Mouse (Mus musculus) spleen, adult 12 weeks (tissue): ENCODE results near the gene Git2.

Experiments used
- DNase-seq: peaks from one replicate; pipeline ENCODE4 v3.0.0; 2022; ENCODE audit warnings: low spot score

Git2 gene

DNA sequence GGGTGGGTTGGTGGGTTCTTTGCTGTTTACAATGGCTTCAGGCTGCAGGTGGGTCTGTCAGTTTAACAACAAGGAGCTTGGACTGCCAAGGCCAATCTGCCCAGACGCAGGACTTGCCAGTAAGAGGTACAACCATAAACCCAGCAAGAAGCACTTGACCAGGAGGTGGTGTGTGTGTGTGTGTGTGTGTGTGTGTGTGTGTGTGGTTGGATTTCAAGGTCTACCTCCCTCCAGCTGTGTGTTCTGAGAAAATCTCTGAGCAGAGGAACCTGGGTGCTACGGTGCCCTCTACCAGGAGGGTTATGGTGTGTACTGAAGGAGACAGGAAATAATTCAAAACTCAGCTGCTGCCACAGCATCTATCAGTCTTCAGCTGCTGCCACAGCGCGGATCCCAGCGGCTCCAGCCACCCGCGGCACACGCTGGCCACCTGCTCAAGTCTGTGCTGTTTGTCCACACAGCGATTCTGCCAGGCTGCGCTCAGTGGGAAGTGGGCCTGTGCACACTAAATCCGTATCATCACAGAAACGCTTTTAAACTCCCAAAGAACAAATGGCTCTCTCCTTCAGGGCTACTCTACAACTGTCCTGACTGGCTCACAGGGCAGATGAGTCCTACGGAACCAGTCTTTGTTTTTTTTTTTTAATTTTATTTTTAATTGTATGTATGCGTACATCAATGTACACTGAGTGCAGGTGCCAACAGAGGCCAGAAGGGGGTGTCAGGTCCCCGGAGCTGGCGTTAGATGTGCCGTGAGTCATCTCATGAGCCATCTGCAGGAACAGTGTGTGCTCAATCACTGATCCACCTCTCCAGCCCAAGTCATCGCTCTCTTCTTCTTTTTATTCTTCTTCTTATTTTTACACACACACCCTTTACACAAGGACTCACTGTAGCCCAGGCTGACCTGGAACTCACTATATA lies 10.2 kb downstream of the Git2 start:
- no peak for DNase-seq

DNA sequence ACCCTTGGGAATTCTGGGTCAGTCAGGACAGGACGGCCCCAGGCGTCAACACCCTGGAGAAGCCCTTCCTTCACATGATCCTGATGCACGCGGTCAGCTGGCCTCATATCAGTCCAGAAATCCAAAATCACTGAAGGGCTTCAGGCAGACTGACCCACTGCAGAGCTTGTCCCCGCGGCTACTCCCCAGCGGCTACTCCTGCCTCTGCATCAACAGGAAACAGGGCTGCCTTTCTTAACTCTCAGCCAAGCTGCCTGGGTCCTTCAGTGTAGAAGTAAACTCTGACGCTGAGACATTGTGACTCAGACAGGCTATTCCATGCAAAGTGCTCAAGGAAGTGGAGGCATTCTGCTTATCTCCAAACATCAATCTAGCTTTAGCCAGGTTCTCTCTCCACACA lies 13.3 kb downstream of the Git2 start:
- DNase-seq = no peak

DNA sequence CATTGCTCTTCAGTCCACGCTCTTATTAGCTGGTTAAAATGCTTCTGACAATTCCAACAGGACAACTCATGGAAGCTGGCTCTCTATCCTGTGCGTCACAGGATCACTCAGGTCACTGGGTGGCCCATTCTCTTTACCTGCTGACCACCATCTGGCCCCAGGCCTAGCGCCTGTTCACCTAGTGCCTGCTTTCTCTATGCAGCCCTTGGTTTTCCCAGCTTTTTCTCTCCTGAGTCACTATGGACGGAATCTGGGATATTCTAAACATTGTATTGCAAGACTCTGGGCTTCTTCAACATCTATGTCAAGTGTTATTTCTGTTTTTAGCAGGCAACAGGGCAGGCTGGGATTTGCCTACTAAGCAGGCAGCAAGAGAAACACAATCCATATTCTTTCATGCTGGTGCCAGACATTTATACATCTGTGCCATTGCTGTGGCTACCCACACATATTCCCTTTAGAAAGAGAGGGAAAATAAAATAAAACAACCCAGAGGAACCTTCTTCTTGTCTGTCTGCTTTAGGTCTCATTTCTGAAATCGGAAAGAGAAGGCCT lies 15.7 kb downstream of the Git2 start:
- no peak for DNase-seq

DNA sequence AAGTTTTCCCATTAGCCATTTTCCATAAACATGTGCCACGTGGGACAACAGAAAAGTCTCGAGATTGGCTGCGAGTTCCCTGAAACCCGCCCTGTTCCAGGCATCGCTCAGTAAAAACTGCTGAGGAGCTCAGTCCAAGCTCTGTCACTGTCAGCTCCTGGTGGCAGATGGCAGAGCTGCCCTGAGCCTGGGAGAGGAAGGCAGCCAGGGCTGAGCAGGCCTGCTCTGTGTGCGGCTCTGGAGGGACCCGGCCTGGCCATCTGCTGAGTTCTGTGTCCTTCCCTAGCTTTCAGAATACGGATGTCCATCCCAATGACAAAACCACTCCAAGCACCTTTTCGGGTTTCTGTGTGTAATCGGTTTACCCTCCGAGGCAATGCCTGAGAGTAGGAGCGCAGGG lies 21.9 kb downstream of the Git2 start:
- no peak for DNase-seq

DNA sequence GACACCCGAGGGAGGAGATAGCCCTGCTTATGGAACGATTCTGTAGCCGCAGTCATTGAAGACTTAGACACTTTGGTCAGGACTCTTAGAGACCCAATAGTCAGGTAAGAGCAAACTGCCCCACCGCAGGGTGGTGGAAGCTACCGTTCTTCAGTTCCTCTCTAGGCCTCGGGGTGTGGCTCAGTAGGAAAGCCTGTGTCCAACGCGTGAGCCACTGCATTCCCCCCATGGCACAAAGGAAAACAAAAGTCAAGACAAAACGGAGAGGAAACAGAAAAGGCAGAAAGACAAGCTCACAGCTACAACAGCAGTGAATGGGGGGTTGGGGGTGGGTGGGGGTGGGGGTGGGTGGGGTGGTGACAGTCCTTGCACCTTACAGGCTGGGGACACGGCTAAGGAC lies 22.9 kb downstream of the Git2 start:
- DNase-seq = no peak

DNA sequence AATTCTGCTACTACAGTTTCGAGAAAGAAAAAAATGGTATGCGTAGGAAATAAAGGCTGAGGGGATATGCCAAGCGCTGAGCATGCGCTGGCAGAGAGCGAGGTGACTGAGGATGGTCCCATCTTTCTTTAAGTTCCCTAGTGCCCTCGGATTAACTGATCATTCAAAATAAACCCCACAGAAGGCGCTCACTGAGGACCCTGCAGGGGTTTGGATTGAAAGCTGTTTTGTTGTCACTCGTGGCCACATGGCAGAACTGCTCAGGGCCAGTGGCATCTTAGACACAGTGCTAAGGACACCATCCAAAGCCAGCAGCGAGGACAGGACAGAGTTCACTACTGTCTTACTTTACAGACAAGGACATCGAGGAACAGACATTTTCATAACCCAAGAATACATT lies 25.0 kb downstream of the Git2 start:
- DNase-seq = no peak

DNA sequence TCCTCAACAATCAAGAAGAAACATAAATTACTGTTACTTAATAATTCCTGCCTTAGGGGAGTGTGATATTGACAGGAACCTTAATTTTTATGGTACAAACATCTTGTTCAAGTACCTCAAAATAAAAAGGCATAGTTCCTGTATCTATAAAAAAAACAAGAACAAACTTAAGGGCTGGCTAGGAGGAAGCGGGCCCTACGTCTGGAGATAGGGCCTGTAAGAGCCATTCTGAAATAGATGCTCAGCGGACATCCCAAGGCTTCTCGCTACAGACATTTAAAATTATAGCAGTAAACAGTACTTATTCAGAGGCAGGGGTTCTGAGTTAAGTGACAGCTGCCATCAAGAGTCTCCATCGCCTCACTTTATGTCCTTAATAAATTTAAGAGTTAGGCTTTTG lies 27.8 kb downstream of the Git2 start:
- DNase-seq = no peak

DNA sequence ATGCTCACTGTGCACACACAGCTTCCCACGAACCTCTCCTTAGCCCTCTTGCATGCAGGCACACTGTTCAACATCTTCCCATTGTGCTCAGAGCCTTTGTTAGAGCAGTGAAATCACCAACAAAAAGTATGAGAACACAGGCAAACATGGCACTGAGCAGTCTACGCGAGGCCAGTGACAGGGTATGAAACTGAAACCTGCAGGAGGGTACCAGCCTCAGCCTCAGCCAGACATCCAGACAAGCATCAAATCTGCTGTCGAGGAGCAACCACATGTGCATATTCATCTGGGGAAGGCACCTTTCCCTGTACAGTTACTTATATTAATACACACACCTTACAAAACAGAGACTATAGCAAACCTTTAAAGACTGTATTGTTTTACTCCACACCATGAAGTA lies 28.4 kb downstream of the Git2 start:
- no peak for DNase-seq

DNA sequence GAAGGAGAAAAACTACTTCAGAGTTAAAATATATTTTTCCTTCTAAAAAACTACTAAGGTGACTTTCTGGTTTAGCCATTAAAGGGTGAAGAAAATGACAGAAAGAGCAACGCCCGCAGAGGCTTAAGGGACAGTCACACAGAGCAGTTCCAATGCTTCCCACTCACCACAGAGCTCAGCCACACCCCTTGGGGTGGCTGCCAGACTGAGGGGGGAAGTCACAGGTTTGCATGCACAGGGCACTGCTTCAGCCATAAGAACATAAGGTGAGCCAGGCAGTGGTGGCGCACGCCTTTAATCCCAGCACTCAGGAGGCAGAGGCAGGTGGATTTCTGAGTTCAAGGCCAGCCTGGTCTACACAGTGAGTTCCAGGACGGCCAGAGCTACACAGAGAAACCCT lies 29.7 kb downstream of the Git2 start:
- DNase-seq = no peak

DNA sequence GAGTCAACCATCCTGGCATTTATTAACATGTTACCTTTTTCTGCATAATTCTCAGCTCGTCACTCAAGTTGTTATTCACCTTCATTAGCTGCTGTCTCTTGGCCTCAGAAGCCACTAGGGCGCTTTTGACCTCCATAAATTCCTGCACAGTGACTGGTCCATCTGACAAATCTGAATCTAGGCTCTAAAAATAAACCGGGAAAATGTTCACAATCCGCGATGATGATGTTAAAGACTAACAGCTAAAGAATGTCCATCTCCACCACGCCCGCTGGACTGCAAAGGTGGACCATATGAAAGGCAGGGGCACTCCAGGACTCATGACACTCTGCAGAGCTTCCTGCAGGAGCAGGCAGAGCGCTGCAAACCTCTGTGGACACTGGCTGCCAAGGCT lies 31.6 kb downstream of the Git2 start:
- DNase-seq = no peak

DNA sequence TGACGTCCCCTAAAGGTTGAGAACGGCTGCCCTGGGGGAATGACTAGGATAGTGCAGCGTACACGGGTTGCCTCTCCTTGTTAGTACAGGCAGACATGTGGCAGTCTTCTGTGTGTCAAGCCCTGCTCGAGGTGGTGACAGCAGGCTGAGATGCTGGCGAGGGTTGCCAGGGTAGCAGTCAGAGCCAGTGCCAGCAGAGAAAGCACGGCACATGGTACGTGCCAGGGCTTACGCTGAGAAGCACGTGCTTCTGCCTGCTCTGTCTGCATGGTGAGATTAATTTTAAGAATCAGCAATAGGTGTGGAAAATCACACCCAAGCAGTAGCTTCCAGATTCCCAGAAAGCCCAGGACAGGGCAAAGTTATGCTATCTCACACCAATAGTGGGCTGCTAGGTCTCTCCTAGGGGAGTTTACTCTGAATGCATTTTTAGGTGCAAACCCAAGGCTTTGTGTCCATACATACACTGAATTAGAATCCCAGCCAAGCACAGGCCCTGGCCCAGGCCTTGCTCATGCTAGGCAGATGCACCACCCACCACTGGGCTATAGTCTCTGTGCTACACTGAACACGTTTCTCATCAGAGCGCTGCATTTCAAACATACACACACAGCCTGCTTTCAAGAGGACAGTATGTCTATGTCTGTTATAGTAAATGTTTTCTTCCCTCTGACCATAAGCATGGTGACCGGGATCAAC lies 32.2 kb downstream of the Git2 start:
- DNase-seq = no peak

DNA sequence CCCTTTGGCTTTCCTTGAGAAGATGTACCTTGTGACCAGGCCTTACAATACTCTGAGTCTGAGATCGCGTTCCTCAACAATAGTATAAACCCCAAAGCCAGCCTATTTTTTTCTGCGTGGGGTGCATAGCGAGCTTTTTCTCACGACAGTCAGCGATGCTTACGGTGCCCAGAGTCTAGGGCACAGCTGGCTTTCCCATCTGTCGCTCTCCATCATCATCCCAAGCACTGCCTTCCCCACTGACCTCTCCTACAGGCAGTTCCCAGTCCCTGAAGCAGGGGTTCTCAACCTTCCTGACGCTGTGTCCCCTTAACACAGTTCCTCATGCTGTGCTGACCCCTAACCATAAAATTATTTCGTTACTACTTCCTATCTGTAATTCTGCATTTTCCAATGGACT lies 32.7 kb downstream of the Git2 start:
- no peak for DNase-seq

DNA sequence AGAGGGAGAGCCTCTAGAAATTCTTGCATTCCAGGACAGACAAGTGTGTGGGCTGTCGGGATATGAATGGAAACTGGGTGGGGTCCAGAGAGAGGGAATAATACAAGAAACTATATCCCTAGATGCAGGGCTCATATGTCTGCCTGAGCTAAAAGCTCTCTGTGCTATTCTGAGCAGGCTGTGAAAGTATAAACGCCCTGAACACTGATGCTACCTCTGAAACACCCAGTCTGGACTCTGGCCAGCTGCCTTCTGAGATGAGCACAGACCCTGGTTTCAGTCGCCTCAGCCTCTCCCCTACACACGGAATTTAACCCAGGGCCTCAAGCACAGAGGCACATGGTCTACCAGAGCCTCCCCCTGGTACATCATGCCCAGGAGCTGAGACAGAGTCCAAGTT lies 34.7 kb downstream of the Git2 start:
- no peak for DNase-seq

DNA sequence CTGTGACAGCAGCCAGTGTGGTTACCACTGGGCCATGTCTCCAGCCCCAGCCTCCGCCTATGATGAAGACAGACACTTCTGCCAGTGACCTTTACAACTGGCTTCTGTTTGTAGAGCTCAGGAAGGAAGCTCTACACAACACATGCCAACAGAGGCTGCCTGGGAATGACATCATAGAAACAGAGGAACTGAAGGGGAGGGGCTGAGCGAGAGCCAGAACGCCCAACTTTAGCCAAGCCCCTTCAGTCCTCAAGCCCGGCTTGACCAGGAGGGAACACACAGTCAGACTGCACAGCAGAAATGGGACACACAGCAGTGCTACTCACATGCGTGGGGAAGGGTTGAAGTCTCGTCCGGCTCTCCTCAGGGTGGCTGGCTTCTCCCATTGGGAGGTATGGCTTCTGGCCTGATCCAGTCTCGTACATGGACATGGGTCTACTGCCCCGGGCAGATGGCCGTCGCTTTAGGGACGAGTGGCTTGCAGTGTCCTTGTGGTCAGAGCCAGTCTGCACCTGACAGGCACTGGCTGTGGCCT lies 36.5 kb downstream of the Git2 start:
- no peak for DNase-seq

DNA sequence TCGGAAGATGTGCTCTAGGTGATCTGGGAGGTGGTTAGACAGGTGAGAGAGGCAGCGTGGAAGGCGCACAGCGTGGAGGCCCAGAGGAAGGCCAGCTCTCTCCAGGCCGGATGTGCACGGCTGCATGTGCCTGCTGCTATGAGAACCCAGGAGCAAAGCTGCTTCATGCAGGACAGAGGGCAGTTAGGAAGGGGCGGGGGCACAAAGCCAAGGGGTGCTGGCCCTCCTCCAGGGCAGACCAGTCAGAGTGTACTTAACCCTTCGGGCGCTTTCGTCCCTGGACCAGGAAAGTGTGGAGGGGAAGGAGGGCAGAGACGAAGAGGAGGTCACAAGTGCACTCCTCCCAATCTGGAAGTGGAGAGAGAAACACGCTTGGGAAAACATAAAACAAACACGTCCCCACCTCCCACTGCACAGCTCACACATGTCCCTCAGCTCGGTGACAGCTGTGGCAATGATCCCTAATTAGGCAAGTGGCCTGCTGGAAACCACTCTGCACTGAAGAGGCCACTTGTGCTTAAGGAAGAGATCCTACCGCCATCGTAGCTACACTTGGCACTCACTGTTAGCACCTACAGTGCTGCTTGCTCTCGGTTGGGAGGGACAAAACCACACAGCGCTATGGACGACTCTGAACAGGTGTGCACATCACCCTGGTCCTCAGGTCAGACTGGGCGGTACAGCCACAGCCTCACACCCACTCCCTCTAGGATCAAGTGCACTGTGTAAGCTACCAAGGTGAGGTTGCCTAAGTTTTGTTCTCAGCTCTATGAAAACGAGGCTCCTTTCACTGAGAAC lies 38.0 kb downstream of the Git2 start:
- no peak for DNase-seq

DNA sequence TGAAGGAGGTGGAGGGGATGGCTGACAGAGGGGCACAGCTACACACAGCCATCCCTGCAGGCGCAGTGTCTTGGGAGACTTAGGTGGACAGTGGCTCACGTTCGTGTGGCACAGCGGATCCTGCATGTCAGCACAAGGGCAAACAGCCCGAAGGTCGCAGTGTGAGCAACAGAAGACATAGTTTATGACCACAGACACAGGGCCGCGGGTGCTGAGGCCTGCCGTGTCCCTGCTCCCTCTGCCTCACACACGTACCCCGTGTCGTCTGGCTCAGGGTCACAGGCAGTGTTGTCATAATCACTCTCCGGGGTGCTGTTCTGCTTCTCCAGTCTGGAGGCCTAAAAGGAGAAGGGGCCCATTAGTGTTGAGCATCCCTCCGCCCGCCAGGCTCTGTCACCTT lies 41.7 kb downstream of the Git2 start:
- DNase-seq = no peak

DNA sequence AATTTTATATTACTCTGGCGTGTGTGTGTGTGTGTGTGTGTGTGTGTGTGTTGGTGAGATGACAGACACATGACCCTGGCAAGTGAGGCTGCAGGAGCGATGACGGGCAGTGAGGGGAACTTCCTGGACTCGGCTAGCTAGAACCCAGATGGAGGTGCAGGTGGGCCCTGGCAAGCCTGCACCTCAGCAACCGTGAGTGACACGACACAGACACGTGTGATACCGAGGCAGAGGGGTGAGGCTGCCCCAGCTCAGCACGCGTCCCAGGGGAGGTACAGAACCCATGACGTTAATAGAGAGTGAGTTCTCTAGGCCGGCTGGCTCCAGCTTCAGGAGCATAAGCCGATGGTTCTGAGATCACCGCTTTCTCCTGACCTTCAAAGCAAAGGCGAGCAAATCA lies 43.3 kb downstream of the Git2 start:
- DNase-seq = no peak

DNA sequence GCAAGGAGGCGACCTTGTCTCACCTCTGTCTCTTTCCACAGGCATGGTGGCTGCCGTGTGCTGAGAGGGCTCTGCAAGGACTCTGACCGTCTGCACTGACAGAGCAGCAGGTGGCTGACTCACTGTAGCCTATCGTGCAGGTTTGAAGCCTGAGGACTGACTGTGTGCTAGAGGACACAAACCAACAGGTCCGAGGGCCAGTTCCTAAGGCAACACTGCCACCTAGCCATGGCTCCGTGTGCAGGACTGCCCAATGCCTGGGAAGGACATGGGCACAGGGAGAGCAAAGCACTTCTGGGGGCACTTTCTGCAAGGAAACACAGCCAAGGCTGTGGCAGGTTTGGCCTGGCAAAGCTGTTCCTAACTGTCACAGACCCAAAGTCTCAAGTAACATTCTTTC lies 43.8 kb downstream of the Git2 start:
- no peak for DNase-seq

DNA sequence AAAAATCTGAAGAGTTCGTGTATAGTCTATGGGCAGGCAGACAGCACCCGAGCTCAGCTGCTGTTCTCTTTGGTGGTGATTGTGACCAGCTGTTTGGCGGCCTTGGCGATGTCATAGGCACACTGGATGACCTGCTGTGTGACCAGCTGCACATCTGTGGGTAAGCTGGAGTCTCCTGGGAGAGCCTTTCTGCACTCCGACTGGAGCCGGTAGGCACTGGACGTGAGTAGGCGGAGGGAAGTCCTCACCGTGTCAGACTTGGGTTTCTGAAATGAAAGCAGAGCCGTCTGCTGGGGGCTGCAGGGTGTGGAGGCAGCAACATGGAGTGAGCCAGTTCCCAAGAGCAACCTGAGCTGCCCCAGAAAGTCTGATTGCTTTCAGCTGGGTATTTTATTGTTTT lies 45.2 kb downstream of the Git2 start:
- no peak for DNase-seq

DNA sequence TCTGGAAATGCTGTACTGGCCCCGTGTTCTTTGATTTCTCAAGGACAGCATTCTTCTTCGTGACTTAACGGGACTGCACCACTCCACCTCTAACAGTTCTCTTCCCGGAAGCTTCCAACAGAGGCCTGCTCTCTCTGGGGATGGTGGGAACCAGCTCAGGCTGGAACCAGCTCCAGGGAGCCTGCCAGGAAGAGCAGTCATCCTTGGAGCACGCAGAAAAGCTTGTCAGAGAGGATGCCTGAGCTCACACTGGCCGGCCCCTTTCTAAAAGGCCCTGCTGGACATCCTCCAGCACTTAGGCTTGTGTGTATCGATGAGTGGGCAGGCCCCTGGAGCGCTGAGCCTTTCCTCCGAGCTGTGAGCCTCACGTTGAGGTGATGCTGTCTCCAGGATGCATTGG lies 47.2 kb downstream of the Git2 start:
- no peak for DNase-seq

DNA sequence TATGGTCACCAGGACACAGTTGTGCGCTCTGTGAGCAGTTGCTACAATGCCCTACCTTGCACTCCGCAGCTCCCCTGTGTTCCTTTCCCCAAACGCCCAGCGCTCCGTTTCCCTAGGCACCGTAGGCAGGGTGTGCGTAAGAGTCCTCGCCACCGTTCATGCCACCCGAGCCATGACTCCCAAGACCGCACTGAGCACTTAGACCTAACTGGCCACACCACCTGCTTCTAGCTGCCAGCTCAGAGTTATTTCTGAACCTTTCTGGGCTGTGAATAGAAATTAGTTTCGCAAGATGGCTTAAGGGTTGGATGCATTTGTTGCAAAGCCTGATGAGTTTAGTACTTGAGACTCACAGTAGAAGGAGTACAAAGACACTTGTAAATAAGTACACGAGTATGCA lies 52.5 kb downstream of the Git2 start:
- no peak for DNase-seq

DNA sequence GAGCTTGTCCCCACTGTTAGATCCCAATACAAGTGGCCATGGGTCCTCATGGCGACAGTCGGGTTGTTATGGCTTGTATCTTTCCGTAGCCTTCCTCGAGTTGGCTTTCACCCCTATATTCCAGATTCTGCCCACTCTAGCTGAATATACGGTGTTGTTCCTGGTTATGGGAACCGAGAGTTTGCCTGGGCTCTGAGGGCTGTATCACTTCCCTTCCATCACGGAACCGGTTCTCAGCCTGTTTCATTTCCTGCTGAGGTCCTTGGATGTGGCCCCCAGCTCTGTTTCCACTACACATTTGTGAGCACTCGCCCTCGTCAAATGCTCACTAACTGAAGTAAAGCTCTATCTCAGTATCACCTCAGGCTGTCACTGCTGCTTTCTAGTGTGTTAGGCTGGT lies 53.3 kb downstream of the Git2 start:
- no peak for DNase-seq
